Mouse (Mus musculus) olfactory bulb, adult 2 months (tissue): ENCODE measurements around the gene Mapkap1.

Source experiments
- CTCF ChIP-seq: fragments of 200-500 bp; IDR thresholded peaks from 2 replicates; pipeline ENCODE4 v1.5.1; 2012; ENCODE audit warnings: low read depth, mild to moderate bottlenecking, low read length, moderate library complexity; ENCODE audit not compliant: insufficient read depth
- POLR2A ChIP-seq: fragments of 200-500 bp; IDR thresholded peaks from 2 replicates; pipeline ENCODE4 v1.6.1; 2012; ENCODE audit warnings: mild to moderate bottlenecking, low read depth, low read length, moderate library complexity; ENCODE audit not compliant: insufficient read depth

GRCm38 (mm10) chr2:34547516-34547915 is 140.9 kb downstream of the Mapkap1 start:
- TF ChIP-seq CTCF (no peak), POLR2A (no peak)
